Mouse (Mus musculus): ENCODE measurements around the gene Pmpca. TPM values are rescaled to one million over a fixed set of nuclear protein-coding genes. Genes with fewer than 3 reads are reported as not detected.

Pmpca gene
- total RNA-seq (2021) = 100 to 1,000 TPM; 107 to 113 TPM

DNA sequence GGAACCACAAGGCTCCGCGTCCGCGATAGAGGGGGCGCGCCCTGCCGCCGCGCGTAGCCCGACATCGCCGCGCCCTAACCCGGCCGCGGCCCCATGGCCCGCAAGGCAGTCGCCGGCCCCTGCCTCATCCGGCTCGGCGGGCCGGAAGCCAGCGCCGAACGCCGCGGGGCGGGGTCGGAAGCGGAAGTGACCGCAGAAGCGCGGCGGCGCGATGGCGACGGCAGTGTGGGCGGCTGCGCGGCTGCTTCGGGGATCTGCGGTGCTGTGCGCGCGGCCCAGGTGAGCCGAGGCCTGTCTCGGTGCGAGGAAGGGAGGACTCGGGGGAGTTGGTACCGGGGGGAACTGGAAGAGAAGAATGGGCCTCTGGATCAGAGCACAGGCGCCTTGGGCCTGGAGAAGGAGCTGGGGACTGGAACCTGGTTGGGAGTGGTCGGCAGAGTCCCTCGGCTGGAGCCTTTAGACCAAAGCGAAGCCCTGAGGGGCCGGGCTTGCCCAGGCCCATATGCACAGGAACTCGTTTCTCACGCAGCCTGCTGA lies at the start of gene Pmpca, which contains the start of gene Entr1:
TSS of gene Pmpca (plus strand) at position 186 of the 537 bp plus-strand sequence.
TSS of gene Entr1 (minus strand) at position 163 of the 537 bp plus-strand sequence.
- DNase-seq = peak; percentile 89

DNA sequence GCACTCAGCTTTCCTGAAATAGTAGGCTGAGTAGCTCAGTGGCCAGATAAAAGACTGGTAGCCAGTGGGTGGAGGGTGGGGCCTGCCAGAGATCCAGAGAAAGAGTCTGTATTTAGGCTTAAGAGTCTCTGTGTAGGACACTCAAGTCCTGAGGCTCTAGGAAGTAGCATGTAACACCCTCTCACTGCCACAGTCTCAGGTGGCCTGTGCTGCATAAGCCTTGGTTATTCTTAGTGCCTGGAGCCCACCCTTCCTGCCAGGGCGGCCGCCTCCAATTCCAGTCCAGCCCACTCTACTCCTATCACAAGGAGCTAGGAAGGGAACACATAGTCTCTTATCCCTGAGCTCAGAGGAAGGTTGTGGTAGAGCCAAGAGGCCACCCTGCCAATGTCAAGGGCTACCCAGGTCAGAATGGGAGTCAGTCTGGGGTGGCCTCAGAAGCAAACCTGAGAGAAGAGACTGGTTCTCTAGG lies 47.6 kb upstream of the Pmpca start:
- DNase-seq = peak; percentile 52

DNA sequence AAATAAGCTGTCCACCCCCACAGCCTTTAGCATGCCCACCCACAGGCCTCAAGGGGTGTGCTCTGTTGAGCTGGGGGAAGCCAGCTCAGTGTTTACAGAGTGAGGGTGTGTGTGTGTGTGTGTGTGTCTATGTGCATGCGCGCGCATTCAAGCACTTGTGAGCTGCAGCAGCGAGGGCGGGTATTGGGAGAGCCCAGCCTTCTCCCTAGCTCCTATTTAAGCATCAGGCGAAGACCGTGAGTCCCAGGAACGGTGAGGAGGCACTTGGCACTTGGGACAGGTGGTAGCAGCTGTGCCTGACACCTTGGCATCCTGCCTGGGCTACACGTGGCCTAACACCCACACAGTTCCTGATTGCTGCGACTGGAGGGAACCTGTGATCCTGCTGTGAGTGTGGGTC lies 47.1 kb upstream of the Pmpca start:
- peak; percentile 92 for DNase-seq

DNA sequence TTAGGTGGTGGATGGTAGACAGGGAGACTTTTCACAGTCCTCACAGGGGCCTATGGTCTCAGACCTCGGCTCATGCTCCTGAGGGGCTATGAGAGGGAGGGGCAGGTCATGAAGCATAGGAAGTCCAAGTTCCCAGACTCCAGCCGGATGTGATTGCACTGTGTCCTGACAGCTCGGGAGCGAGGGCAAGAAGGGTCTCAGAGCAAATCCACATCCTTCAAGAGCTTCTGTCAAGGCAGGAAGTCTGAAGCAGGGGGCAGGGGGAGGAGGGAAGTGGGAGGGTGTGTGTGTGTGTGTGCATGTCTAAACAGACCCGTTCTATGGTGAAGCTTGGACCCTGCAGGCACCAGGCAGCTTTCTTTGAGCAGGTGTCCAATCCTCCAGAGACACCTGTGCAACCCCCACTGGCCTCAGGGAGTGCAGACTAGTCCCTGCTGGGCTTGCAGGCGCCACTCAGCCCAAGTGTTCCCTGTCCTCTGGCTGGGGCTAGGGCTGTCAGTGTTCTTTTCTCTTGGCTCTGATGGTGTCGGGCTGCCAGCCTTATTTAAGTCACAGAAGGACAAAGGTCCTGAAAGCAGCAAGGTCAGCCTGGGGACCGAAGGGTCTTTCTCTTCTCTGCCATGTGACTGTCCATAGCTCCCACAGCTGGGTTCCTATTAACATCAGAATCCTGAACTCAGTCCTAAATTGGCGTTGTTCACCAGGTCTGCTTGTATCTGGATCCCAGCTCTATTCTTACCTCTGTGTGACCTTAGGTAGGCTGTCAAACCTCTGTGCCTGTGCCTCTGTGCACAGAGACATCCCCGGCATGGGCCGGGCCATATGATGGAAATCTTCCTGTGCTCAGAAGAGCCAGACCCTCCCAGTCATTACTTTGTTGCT lies 46.3 kb upstream of the Pmpca start:
- DNase-seq = no peak

DNA sequence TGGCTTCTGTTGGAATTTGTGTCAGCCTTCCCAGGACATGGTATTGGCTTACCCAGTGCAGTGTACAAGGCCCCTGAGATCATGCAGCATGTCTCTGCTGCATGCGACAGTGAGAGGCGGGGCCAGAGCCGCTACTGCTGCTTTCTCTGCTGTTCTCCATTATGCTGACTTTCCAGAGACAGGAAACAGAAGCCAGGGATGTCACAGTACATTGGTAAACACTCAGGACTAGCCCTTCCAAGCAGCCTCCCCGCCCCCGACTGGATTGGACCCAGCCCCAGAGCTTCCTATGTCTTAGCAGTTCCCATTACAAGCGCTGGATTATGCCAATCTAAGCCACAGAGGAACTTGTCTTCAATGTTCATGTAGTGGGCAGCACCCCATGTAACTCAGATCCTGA lies 40.9 kb upstream of the Pmpca start:
- DNase-seq = no peak

DNA sequence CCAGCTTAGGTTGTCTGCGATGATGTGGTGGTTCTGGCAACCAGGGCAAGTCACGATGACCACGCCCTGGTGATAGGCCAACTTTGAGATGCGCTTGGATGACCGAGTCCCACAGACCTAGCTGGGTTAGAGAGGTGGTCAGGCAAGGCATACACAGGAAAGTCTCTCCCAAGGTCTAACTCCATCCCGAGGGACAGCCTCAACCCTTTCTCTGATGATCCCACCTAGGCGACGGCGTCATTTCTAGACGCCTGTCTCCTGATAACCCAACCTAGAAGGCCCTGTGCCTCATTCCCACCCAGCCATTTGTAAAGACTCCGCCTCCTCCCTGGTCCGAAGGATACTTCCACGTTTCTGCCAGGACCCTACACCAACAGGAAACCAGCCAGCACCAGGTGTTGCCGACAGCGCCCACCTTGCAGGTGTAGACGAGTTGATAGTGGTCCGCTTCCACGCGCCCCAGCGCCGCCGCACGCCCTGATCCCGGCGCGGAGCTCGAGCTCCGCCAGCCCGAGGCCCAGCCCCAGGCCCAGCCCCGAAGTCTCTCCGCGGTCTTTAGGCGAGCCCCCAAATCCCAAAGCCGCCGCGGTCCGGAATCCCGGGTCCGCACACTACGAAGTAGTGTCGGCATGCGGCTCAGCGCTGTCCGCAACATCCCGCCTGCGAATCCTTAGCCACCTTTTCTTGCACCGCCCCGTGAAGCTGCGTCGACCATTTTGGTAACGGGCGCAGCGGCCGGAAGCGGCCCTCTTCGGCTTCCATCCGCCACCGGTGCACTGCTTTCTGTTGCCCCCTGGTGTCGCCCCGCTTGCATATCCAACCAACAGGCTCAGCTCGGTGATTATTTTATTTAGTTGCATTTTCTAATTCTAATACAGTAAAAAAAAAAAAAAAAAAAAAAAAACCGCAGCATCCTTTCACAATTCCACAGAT lies 37.5 kb upstream of the Pmpca start, which contains the start of gene Dnlz:
TSS of gene Dnlz (minus strand) at position 753 of the 933 bp plus-strand sequence.
- peak; percentile 96 for DNase-seq

DNA sequence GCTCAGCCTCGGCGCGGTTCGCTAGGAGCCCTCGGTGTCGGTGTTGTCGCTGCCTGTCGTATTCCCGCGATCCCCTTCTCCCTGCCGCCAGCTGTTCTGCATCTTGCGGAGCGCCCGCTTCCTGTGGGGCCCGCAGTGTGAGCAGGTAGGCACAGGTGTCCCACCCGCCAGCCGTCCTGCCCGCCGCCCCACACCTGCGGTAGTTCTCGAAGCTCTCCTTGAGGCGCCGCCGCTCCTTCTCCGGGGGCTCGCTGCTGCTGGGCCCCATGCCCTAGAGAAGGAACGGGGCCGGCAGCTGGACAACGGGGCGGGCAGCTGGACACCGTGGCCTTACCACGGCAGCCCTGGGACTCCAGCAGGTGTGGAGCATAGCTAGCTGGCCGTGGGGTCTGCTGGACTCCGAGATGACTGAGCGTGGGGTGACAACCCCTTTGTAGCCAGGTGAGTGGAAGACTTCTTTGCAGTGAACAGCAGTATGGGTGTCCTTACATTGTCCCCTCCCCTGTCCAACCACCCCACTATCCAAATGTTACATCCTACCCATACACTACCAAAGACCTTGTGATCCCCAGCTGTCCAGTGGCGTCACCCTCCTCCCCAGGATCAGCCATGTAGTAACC lies 36.7 kb upstream of the Pmpca start:
- peak; percentile 49 for DNase-seq

DNA sequence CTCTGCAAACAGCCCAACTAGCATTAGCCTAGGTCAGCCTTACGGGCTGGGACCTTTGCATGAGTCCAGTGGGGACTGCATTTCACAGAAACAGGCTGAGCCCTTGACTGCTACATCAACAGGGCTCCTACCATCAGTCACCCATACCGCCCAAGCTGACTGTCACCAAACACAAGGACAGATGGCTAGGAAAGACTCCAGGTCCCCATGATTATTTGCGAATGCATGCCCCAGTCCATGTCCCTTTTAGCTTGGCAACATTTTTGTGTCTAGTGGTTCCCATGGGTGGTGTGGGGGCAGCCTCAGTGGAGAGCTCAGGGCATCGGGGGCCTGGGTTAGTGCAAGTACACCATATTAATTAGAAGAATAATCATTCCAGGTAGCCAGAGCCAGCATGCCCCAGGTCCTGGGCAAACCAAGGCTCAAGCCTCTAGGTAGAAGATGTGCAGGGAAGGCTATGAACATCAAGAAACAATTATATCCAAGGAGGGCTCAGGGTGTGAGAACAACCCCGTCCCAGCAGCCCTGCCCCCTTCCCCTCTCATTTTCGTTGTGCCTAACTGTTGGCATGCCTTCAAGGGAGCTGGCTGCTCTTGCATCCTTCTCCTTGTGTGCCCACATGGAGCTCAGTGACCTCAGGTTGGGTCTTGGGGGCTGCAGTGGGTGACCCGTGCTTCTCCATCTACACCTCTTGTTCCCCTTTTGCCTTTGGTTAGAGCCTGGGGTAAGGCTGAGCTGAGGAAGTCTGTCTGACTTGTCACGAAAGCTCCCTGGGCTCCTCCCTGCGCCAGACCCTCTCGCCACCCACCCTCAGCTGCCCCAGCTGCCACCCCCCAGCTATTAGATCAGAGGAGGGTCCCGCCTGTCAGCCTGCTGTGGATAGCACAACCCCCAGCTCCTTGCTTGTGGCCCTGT lies 35.8 kb upstream of the Pmpca start:
- no peak for DNase-seq

DNA sequence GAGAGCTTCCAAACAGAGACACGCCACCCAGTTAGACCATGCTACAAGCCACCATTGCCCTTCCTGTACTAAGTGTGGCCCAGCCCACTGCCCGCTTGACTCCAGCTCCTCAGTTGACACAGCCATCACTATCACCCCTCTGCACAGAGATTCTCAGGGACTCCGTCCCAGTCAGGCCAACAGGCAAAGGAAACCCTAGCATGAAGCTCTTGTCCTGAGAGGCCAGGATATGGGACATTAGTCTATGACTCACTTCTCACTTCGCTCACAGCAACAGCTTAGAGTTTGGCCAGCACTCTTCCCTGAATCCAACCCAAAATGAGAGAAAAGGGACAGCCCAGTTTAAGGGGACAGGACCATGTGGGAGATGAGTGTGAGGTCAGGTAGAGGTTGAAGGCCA lies 34.7 kb upstream of the Pmpca start:
- DNase-seq = no peak

DNA sequence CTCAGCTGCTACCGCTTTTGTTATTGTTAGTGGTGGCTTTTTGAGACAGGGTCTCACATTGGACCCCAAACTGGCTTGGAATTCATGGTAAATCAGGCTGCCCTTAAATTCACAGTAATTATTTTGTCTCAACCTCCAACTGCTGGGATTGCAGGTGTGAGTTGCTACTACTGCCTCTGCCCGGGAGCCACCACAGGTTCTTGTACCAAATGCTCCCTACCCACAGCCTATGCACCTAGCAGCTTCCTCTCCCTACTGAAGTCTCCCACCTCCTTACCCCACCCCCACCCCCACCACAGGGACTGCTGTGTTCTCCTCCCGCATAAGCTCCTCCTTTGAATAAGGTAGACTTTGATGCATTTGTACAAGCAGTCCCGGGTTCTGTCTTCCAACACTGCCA lies 32.9 kb upstream of the Pmpca start:
- no peak for DNase-seq

DNA sequence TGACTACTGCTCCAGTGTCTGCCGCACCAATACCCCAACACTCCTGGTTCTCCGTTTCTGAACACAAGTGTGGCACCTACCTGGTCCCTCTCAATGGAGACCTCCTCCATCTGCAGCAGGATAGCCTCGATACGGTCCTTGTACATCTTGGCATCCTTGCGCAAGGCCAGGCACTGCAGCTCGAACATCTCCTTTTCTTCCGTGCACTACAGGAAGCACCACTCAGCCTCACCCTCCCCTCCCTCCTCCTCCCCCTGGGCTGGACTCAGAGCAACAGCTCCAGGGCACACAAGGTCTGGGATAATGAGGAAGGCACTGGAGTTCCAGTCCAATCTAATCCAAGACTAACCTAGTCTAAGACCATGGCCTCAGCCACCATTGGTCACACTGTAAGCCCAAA lies 32.5 kb upstream of the Pmpca start:
- no peak for DNase-seq

DNA sequence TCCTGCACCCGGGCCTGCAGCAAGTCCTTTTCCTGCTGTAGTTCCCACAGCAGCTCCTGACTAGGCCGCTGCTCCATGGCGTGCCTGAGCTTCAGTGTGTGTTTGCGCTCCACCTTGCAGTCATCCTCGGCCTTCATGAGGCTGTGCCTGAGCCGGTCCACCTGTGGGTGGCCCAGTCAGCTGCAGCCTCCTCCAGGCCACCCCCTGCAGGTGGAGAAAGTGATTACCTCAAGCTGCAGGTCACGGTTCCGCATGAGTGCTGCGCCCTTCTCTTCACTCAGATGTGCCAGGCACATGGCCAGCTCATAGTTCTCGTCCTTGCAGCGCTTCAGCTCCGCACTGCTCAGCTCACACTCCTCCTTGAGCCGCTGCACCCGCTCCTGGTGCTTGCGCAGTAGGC lies 31.7 kb upstream of the Pmpca start:
- DNase-seq = no peak

DNA sequence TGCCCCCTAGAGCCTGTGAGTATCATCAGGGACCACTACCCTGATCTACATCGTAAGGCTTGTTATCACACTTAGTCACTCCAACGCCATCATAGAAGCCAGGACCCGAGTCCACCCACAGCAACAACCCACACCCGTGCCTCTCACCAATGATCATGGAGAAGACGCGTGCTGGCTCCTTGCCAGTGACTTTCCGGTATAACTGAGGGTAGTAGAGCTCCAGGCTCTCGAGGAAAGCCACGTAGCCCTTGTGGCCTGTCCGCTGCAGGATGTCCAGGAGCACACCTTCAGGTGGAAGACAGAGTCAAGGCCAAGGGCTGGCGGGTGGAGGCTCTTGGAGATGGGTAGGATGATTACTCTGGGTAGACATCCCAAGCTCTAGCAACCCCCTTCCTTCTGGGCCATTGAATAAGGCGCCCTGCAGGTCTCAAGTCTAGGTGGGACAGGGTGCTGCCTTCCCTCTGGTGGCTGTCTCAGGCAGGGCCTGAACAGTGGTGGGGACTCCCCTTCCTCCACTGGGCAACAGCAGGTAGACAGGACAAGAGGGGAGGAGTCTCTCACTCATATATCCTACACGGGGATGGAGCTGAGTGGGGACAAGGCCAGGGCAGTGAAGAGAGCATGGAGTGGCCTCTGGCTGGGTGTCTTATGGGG lies 30.3 kb upstream of the Pmpca start:
- no peak for DNase-seq

DNA sequence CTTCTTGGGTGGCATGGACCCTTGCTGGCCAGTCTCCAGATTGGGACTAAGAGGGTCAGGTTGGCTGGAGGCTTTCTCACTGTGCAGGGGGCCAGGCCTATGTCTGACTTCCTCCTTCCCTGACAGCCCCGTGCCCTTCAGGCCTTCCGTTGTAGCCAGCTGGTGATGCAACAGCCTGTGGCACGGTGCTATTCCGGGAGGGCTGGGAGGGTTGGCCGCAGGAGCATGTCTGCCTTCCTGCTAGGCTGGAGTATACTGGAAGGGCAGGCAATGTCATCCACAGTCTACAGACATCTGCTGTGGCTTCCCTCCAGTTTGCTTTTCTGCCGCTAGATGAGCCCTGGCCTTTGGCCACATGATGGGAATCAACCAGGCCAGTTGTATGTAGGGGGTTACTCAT lies 29.2 kb upstream of the Pmpca start:
- DNase-seq = peak; percentile 60

DNA sequence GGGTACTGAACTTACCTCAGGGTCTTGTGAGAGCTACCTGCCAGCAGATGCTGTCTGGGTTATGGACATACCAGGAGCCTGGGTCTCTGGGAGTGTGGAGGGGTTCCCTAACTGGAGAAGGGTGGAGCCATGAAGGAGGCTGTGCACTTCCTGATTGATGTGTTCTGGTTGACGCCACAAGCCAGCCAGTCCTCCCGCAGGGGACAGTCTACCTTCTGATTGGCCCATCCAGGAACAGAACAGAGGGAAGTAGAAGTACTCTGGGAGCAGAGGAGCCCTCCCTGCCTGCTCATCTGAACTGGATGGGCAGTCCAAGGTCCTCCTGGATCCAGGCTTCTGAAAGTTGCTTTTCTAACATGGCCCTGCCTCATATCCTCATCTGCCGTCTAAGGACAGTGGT lies 28.4 kb upstream of the Pmpca start, which contains the start of gene Card9:
TSS of gene Card9 (minus strand) at position 147 of the 400 bp plus-strand sequence.
- DNase-seq = no peak

DNA sequence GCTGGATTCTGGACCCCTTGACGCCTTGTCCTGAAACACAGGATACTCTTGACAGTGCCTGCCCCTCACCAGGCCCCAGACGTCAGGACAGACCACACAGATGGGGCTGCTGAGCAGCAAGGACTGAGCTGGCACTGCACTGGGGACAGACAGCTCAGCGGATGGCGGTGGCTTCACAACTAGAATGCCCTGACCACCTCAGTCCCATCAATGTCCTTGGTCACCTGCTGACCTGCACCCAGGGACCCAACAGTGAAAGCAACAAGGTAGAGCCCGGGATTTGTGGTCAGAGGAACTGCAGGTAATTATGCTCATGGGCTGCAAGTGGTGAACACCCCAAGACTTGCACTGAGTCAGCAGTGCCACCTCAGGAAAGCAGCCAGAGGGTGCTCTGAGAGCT lies 26.1 kb upstream of the Pmpca start:
- no peak for DNase-seq

DNA sequence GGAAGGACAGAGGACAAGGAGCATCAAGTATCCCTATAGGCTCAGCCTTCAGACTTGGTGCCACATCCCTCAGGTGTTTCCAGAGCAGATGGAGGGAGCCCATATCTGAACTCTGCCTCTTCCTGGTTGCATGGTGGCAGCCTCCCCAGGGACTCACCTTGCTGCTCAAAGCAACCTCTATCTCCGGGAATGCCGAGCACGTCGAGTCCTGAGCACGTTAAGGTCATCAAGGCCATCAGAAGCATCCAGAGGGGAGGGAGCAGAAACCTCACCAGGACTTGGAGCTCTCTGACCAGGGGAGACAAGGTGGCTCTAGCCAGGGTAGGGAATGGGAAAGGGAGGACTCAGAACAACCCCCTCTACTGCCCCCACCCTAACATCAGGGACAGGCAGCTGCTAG lies 25.7 kb upstream of the Pmpca start:
- no peak for DNase-seq

DNA sequence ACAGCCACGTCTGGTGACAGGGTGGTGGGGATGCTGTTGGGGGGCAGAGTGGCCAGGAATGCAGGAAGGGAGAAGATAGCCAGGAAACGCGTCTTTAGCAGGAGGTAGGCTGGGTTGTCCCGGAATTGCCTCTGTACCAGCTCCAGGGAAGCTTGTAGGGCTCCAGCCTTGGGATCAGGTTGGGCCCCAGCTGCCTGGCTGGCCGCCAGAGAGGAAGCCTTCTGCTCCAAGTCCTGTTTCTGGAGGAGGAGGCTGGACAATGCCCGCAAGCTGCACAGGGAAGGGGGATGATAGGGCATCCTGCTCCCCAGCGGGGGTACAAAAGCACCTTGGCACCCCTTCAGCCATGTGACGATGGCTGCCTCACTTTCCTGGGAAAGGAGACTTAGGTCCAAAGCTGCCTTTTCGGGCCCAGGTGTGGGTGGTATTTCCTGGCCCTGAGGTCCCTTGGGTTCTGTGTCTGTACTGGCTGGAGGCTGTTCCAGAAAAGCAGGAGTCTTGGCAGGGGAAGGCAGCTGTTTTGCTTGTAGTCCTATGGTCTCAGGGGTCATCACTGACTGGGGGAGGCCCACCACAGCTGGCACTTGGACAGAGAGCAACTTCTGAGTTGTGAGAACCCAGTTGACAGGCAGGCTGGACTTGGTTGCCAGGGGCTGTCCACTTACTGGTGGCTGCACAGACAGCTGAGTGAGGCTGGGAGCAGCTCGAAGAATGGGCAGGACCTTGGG lies 24.2 kb upstream of the Pmpca start:
- peak; percentile 88 for DNase-seq

DNA sequence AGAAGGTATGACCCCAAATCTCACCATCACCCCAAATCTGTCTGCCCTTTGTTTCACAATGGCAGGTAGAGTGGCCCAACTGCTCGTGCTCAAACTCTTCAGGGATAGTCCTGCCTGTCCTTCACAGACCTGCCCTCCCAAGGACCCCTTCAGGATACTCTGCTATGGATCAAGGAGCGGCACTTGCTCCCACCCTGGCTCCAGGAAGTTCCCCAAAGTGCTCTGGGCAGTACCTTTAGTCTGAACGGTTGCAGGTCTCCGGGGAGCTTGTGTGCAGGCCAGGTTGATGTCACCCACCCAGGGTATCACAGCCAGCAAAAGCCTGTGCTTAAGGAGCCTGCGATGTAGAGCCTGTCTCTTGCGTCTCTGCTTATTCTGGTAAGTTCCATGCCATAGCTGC lies 21.2 kb upstream of the Pmpca start:
- no peak for DNase-seq

DNA sequence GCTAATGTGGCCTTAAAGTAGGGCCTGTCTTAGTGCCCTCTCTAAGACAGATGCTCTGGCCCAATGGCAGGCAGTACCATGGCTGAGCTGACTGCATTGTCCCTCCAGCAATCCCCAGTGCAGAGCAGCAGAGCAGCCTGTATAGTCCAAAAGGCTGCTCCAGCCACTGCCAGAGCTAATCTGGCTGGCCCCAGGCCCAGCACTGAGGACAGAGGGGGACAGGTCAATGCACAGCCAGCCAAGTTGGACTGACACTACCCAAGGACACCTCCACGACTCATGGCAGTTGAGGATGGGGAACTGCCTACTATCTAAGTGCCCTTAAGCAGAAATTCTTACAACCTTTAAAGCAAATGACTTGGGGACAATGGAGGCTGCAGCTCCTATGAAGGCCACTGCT lies 20.6 kb upstream of the Pmpca start:
- peak; percentile 67 for DNase-seq
